Mouse (Mus musculus) neural tube, embryonic 11.5 days (tissue): ENCODE data around the gene Fam71f1. TPM values are rescaled to one million over a fixed set of nuclear protein-coding genes. Genes with fewer than 3 reads are reported as not detected.

Experiments
- ATAC-seq: fragments of 200-750 bp; cut with Nextera tagmentation; 2 replicates; pipeline ENCODE4 v1.8.0; 2017; ENCODE audit warnings: moderate number of reproducible peaks, mild to moderate bottlenecking, moderate TSS enrichment, moderate library complexity; ENCODE audit not compliant: insufficient read depth, low FRiP score, low TSS enrichment
- DNase-seq: peaks from one replicate; pipeline ENCODE4 v3.0.0-alpha.2; 2015; ENCODE audit warnings: low spot score
- H3K27ac ChIP-seq: fragments of 300-500 bp; sonication (generic); 2 replicates; pipeline ENCODE4 v1.5.1; 2014; ENCODE audit warnings: low read depth, mild to moderate bottlenecking, low read length
- H3K27me3 ChIP-seq: fragments of 300-500 bp; sonication (generic); 2 replicates; pipeline ENCODE4 v1.6.1; 2014; ENCODE audit warnings: mild to moderate bottlenecking, low read length, mixed read lengths; ENCODE audit not compliant: control insufficient read depth, insufficient read depth
- H3K36me3 ChIP-seq: fragments of 300-500 bp; sonication (generic); 2 replicates; pipeline ENCODE4 v1.6.1; 2014; ENCODE audit warnings: mild to moderate bottlenecking, low read length, moderate library complexity, mixed read lengths; ENCODE audit not compliant: control insufficient read depth, insufficient read depth
- H3K4me1 ChIP-seq: fragments of 300-500 bp; sonication (generic); 2 replicates; pipeline ENCODE4 v1.6.1; 2014; ENCODE audit warnings: low read length, mixed read lengths; ENCODE audit not compliant: control insufficient read depth, insufficient read depth
- H3K4me2 ChIP-seq: fragments of 300-500 bp; sonication (generic); 2 replicates; pipeline ENCODE4 v1.6.1; 2014; ENCODE audit warnings: low read depth, mild to moderate bottlenecking, moderate library complexity
- H3K4me3 ChIP-seq: fragments of 300-500 bp; sonication (generic); 2 replicates; pipeline ENCODE4 v1.5.1; 2014; ENCODE audit warnings: low read depth, low read length
- H3K9ac ChIP-seq: fragments of 300-500 bp; sonication (generic); 2 replicates; pipeline ENCODE4 v1.6.1; 2014; ENCODE audit warnings: mild to moderate bottlenecking, low read length
- H3K9me3 ChIP-seq: fragments of 300-500 bp; sonication (generic); 2 replicates; pipeline ENCODE4 v1.6.1; 2016; ENCODE audit warnings: low read length; ENCODE audit not compliant: control insufficient read depth
- WGBS: fragments of 180-500 bp; shearing (Covaris S2); extraction: QIAGEN DNeasy Blood & Tissue Kit; methylation state at CpG from one replicate; pipeline ENCODE4 v1.1.7; 2014; 5-methylcytosine and 5-hydroxymethylcytosine counted together
- polyA plus RNA-seq: library from polyadenylated mRNA; unstranded; fragments of >200 nt; fragmentation: Nextera tagmentation; extraction: Ambion mirVana; gene quantifications from 2 replicates; pipeline ENCODE4 v1.2.1, GENCODE M21; 2014

The Fam71f1 gene
- polyA plus RNA-seq = 0.32 TPM in 1 of 2 replicates, not detected in the other

- Histone ChIP-seq H3K4me3 (no peak within 1 kb of the TSS), H3K9me3 (no peaks in the 10 kb centered on the region), H3K4me1 (no peaks in the 10 kb centered on the region), H3K4me2 (no peak within 1 kb of the TSS), H3K27ac (no peak within 1 kb of the TSS), H3K9ac (no peak within 1 kb of the TSS), H3K27me3 (no peaks in the 10 kb centered on the region), H3K36me3 (no peaks in the 10 kb centered on the region)
- DNase-seq (peak; percentile 16), ATAC-seq (no peak)
- 64% methylated on average over 5 of the region's 5 CpGs for WGBS
Observed at GRCm38 (mm10) chr6:29318879-29319278, at the start of gene Fam71f1. TSS of gene Fam71f1 (plus strand) at chr6:29319140.

- Histone ChIP-seq H3K4me2 (no peak overlapping the region), H3K9ac (no peak overlapping the region), H3K27me3 (no peaks in the 10 kb centered on the region), H3K4me1 (peaks cover 5% of the 10 kb centered on the region; the same call in 1 of the 2 replicates), H3K36me3 (peaks cover 3% of the 10 kb centered on the region), H3K9me3 (no peaks in the 10 kb centered on the region), H3K4me3 (no peak overlapping the region), H3K27ac (no peak overlapping the region)
- no peak for ATAC-seq
- WGBS = 24% methylated on average over 8 of the region's 8 CpGs
- DNase-seq = no peak
Observed at GRCm38 (mm10) chr6:29270961-29271360, 48.0 kb upstream of the Fam71f1 start.

- Histone ChIP-seq H3K9ac (peak within 1 kb of the TSS; percentile 80), H3K27me3 (no peaks in the 10 kb centered on the region), H3K36me3 (peaks cover 3% of the 10 kb centered on the region), H3K4me1 (peaks cover 5% of the 10 kb centered on the region; the same call in 1 of the 2 replicates), H3K4me3 (peak within 1 kb of the TSS; percentile 67), H3K27ac (peak within 1 kb of the TSS; percentile 56; the same call in 1 of the 2 replicates), H3K4me2 (peak within 1 kb of the TSS; percentile 62), H3K9me3 (no peaks in the 10 kb centered on the region)
- peak; percentile 96 for ATAC-seq
- DNase-seq = peak; percentile 96
- WGBS = under 1% methylated on average over 46 of the region's 46 CpGs
Observed at GRCm38 (mm10) chr6:29272312-29273072, 46.4 kb upstream of the Fam71f1 start, which contains the start of gene Hilpda. TSS of gene Hilpda (plus strand) at chr6:29272488.

GRCm38 (mm10) chr6:29276746-29277145 is 42.2 kb upstream of the Fam71f1 start:
- ATAC-seq (no peak), DNase-seq (no peak)
- Histone ChIP-seq H3K27me3 (no peaks in the 10 kb centered on the region), H3K4me2 (no peak overlapping the region), H3K27ac (no peak overlapping the region), H3K9me3 (no peaks in the 10 kb centered on the region), H3K4me3 (no peak overlapping the region), H3K9ac (no peak overlapping the region), H3K4me1 (peaks cover 5% of the 10 kb centered on the region; the same call in 1 of the 2 replicates), H3K36me3 (peaks cover 3% of the 10 kb centered on the region)
- 94% methylated on average over 5 of the region's 5 CpGs for WGBS

GRCm38 (mm10) chr6:29278513-29279267 is 40.2 kb upstream of the Fam71f1 start:
- WGBS = 30% methylated on average over 8 of the region's 8 CpGs

GRCm38 (mm10) chr6:29279293-29279692 is 39.6 kb upstream of the Fam71f1 start, which contains the start of gene Fam71f2:
TSS of gene Fam71f2 (plus strand) at chr6:29279593.
- 91% methylated on average over 8 of the region's 8 CpGs for WGBS
- no peaks in the 10 kb centered on the region for H3K27me3 ChIP-seq
- no peak within 1 kb of the TSS for H3K4me3 ChIP-seq
- ATAC-seq = no peak
- no peak within 1 kb of the TSS for H3K9ac ChIP-seq
- H3K4me1 ChIP-seq = no peaks in the 10 kb centered on the region
- no peak within 1 kb of the TSS for H3K4me2 ChIP-seq
- peaks cover 3% of the 10 kb centered on the region for H3K36me3 ChIP-seq
- no peak within 1 kb of the TSS for H3K27ac ChIP-seq
- H3K9me3 ChIP-seq = no peaks in the 10 kb centered on the region
- no peak for DNase-seq

More at GRCm38 (mm10) chr6:29278513-29279267, 40.2 kb upstream of the Fam71f1 start:
- DNase-seq (peak; percentile 43), ATAC-seq (no peak)
- H3K27ac ChIP-seq = no peak overlapping the region
- H3K27me3 ChIP-seq = no peaks in the 10 kb centered on the region
- H3K4me3 ChIP-seq = no peak overlapping the region
- H3K4me2 ChIP-seq = no peak overlapping the region
- peaks cover 3% of the 10 kb centered on the region for H3K36me3 ChIP-seq
- no peak overlapping the region for H3K9ac ChIP-seq
- H3K9me3 ChIP-seq = no peaks in the 10 kb centered on the region
- no peaks in the 10 kb centered on the region for H3K4me1 ChIP-seq

GRCm38 (mm10) chr6:29280671-29281070 is 38.3 kb upstream of the Fam71f1 start:
- Histone ChIP-seq H3K36me3 (no peaks in the 10 kb centered on the region), H3K27ac (no peak overlapping the region), H3K27me3 (no peaks in the 10 kb centered on the region), H3K4me3 (no peak overlapping the region), H3K9ac (0 out of 2 replicates have a peak overlapping the region, but pooled peaks have one; percentile 23), H3K4me2 (no peak overlapping the region), H3K9me3 (no peaks in the 10 kb centered on the region), H3K4me1 (no peaks in the 10 kb centered on the region)
- ATAC-seq = no peak
- WGBS = 46% methylated on average over 7 of the region's 7 CpGs
- no peak for DNase-seq

- Histone ChIP-seq H3K27ac (no peak overlapping the region), H3K4me2 (no peak overlapping the region), H3K4me3 (no peak overlapping the region), H3K4me1 (no peaks in the 10 kb centered on the region), H3K27me3 (no peaks in the 10 kb centered on the region), H3K36me3 (no peaks in the 10 kb centered on the region), H3K9me3 (no peaks in the 10 kb centered on the region), H3K9ac (no peak overlapping the region)
- ATAC-seq = no peak
- WGBS = 73% methylated on average over 7 of the region's 7 CpGs
- DNase-seq = no peak
Observed at GRCm38 (mm10) chr6:29286870-29287269, 32.1 kb upstream of the Fam71f1 start.
